Mouse (Mus musculus) midbrain, embryonic 13.5 days (tissue): ENCODE results near the gene Baz2b. TPM values are rescaled to one million over a fixed set of nuclear protein-coding genes. Genes with fewer than 3 reads are reported as not detected.

Experiments
- ATAC-seq: fragments of 200-750 bp; cut with Nextera tagmentation; 2 replicates; pipeline ENCODE4 v1.8.0; 2017; ENCODE audit warnings: mild to moderate bottlenecking, moderate TSS enrichment, moderate library complexity
- H3K27ac ChIP-seq: fragments of 300-500 bp; sonication (generic); 2 replicates; pipeline ENCODE4 v1.5.1; 2015; ENCODE audit warnings: inconsistent platforms, mild to moderate bottlenecking, moderate library complexity
- H3K27me3 ChIP-seq: fragments of 300-500 bp; sonication (generic); 2 replicates; pipeline ENCODE4 v1.6.1; 2015; ENCODE audit warnings: mild to moderate bottlenecking, inconsistent platforms
- H3K36me3 ChIP-seq: fragments of 300-500 bp; sonication (generic); 2 replicates; pipeline ENCODE4 v1.6.1; 2015; ENCODE audit warnings: mild to moderate bottlenecking, inconsistent platforms
- H3K4me1 ChIP-seq: fragments of 300-500 bp; sonication (generic); replicated peaks from 2 replicates; pipeline ENCODE4 v1.6.1; 2015; ENCODE audit warnings: inconsistent platforms
- H3K4me2 ChIP-seq: fragments of 300-500 bp; sonication (generic); replicated peaks from 2 replicates; pipeline ENCODE4 v1.6.1; 2015; ENCODE audit warnings: moderate library complexity, mild to moderate bottlenecking, inconsistent platforms
- H3K4me3 ChIP-seq: fragments of 300-500 bp; sonication (generic); replicated peaks from 2 replicates; pipeline ENCODE4 v1.5.1; 2015; ENCODE audit warnings: mild to moderate bottlenecking, inconsistent platforms
- H3K9ac ChIP-seq: fragments of 300-500 bp; sonication (generic); replicated peaks from 2 replicates; pipeline ENCODE4 v1.6.1; 2015; ENCODE audit warnings: mild to moderate bottlenecking, inconsistent platforms
- H3K9me3 ChIP-seq: fragments of 300-500 bp; sonication (generic); 2 replicates; pipeline ENCODE4 v1.6.1; 2016; ENCODE audit warnings: mild to moderate bottlenecking, inconsistent platforms
- WGBS: fragments of 180-500 bp; shearing (Covaris S2); methylation state at CpG from one replicate; pipeline ENCODE4 v1.1.7; 2015; 5-methylcytosine and 5-hydroxymethylcytosine counted together
- polyA plus RNA-seq: library from polyadenylated mRNA; unstranded; fragments of >200 nt; fragmentation: Nextera tagmentation; extraction: Ambion mirVana; gene quantifications from 2 replicates; pipeline ENCODE4 v1.2.1, GENCODE M21; 2015

The Baz2b gene
- polyA plus RNA-seq, 1 experiment from 2014 or later = 98.1 TPM

DNA sequence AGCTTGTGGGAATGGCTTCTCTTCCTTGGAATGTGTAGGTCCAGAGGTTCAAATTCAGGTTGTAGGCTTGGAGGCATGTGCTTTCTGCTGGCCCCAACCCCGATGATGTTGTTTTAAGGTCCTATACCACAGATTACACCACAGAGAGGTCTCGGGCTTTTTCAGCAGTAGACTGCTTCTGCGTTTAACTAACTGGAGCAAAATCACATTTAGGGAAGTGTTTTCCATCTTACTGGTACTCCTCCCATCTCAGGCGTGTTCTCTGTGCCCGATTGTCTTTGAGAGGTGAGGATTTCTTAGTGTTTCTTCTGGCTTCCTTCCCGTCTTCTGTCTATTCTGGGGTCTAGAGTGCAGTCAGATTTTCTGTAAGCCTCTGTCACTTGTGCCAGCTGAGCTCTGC lies 8.0 kb upstream of the Baz2b start:
- WGBS = 95% methylated on average over 6 of the region's 6 CpGs
- ATAC-seq = no peak
- Histone ChIP-seq H3K4me1 (peaks cover 42% of the 10 kb centered on the region), H3K4me3 (no peak overlapping the region), H3K9me3 (no peaks in the 10 kb centered on the region), H3K4me2 (no peak overlapping the region), H3K36me3 (peaks cover 13% of the 10 kb centered on the region; the same call in 1 of the 2 replicates), H3K27ac (no peak overlapping the region), H3K9ac (no peak overlapping the region), H3K27me3 (no peaks in the 10 kb centered on the region)

- peaks cover 50% of the 10 kb centered on the region for H3K4me1 ChIP-seq
- peaks cover 13% of the 10 kb centered on the region; the same call in 1 of the 2 replicates for H3K36me3 ChIP-seq
- H3K27me3 ChIP-seq = no peaks in the 10 kb centered on the region
- no peak overlapping the region for H3K9ac ChIP-seq
- ATAC-seq = no peak
- H3K4me2 ChIP-seq = no peak overlapping the region
- whole genome bisulfite sequencing = 91% methylated on average over 4 of the region's 4 CpGs
- H3K9me3 ChIP-seq = no peaks in the 10 kb centered on the region
- H3K27ac ChIP-seq = no peak overlapping the region
- H3K4me3 ChIP-seq = no peak overlapping the region
Observed at GRCm38 (mm10) chr2:60216547-60217153, 7.0 kb upstream of the Baz2b start.

GRCm38 (mm10) chr2:60214683-60215082 lies 5.0 kb upstream of the Baz2b start:
- no peak overlapping the region for H3K9ac ChIP-seq
- no peak overlapping the region for H3K4me2 ChIP-seq
- H3K9me3 ChIP-seq = no peaks in the 10 kb centered on the region
- peaks cover 13% of the 10 kb centered on the region; the same call in 1 of the 2 replicates for H3K36me3 ChIP-seq
- 96% methylated on average over 2 of the region's 2 CpGs for WGBS
- H3K4me3 ChIP-seq = no peak overlapping the region
- no peak for ATAC-seq
- peaks cover 54% of the 10 kb centered on the region for H3K4me1 ChIP-seq
- no peaks in the 10 kb centered on the region for H3K27me3 ChIP-seq
- H3K27ac ChIP-seq = no peak overlapping the region

DNA sequence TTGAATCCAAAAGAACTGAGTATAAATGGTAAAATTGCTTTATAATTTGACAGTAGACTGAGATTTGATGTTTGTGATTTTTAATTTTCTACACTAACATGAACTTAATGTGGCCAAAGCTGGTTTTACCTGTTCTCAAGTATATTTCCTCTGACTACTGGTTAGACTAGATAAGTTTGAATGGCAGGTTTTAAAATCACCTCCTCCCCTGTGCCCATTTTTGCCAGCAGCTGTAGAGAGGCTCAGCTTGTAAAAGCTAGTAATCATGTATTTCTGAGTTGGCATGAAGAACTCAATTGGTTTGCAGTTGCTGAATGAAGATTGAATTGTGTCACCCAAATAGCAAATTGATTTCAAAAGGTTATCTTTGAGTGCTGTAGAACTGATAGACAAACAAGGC lies 2.8 kb upstream of the Baz2b start:
- peaks cover 13% of the 10 kb centered on the region; the same call in 1 of the 2 replicates for H3K36me3 ChIP-seq
- no peak overlapping the region for H3K4me3 ChIP-seq
- no peak overlapping the region for H3K27ac ChIP-seq
- H3K9me3 ChIP-seq = no peaks in the 10 kb centered on the region
- ATAC-seq = no peak
- H3K4me2 ChIP-seq = 0 out of 2 replicates have a peak overlapping the region, but pooled peaks have one; percentile 13
- H3K4me1 ChIP-seq = peaks cover 61% of the 10 kb centered on the region
- no peak overlapping the region for H3K9ac ChIP-seq
- peaks cover 7% of the 10 kb centered on the region; the same call in 1 of the 2 replicates for H3K27me3 ChIP-seq

- ATAC-seq = no peak
- H3K27ac ChIP-seq = 0 out of 2 replicates have a peak overlapping the region, but pooled peaks have one; percentile 95
- H3K36me3 ChIP-seq = peaks cover 9% of the 10 kb centered on the region; the same call in 1 of the 2 replicates
- H3K27me3 ChIP-seq = peaks cover 7% of the 10 kb centered on the region; the same call in 1 of the 2 replicates
- peak overlapping the region; percentile 59 for H3K4me2 ChIP-seq
- WGBS = 20% methylated on average over 5 of the region's 5 CpGs
- peak overlapping the region; percentile 93 for H3K9ac ChIP-seq
- no peaks in the 10 kb centered on the region for H3K9me3 ChIP-seq
- peaks cover 54% of the 10 kb centered on the region for H3K4me1 ChIP-seq
- peak overlapping the region; percentile 90 for H3K4me3 ChIP-seq
Observed at GRCm38 (mm10) chr2:60210821-60211220, 1.2 kb upstream of the Baz2b start.

- H3K4me2 ChIP-seq = peak overlapping the region; percentile 51
- H3K36me3 ChIP-seq = peaks cover 12% of the 10 kb centered on the region
- H3K27ac ChIP-seq = peak overlapping the region; percentile 95
- H3K4me3 ChIP-seq = peak overlapping the region; percentile 90
- H3K9me3 ChIP-seq = no peaks in the 10 kb centered on the region
- H3K27me3 ChIP-seq = peaks cover 7% of the 10 kb centered on the region; the same call in 1 of the 2 replicates
- peaks cover 43% of the 10 kb centered on the region for H3K4me1 ChIP-seq
- H3K9ac ChIP-seq = peak overlapping the region; percentile 93
- peak; percentile 51 for ATAC-seq
- under 1% methylated on average over 34 of the region's 35 CpGs for WGBS
Observed at GRCm38 (mm10) chr2:60209122-60209611, 472 bp downstream of the Baz2b start.

GRCm38 (mm10) chr2:60205795-60206194 lies 3.8 kb downstream of the Baz2b start:
- 55% methylated on average over 6 of the region's 6 CpGs for WGBS
- Histone ChIP-seq H3K9me3 (no peaks in the 10 kb centered on the region), H3K4me1 (peaks cover 15% of the 10 kb centered on the region), H3K4me2 (no peak overlapping the region), H3K9ac (no peak overlapping the region), H3K27ac (no peak overlapping the region), H3K36me3 (peaks cover 9% of the 10 kb centered on the region; the same call in 1 of the 2 replicates), H3K4me3 (no peak overlapping the region), H3K27me3 (peaks cover 7% of the 10 kb centered on the region; the same call in 1 of the 2 replicates)
- ATAC-seq = no peak

- H3K4me3 ChIP-seq = no peak overlapping the region
- no peak overlapping the region for H3K4me2 ChIP-seq
- no peaks in the 10 kb centered on the region for H3K9me3 ChIP-seq
- H3K9ac ChIP-seq = no peak overlapping the region
- H3K36me3 ChIP-seq = peaks cover 9% of the 10 kb centered on the region; the same call in 1 of the 2 replicates
- peaks cover 13% of the 10 kb centered on the region for H3K4me1 ChIP-seq
- no peak for ATAC-seq
- no peak overlapping the region for H3K27ac ChIP-seq
- peaks cover 7% of the 10 kb centered on the region; the same call in 1 of the 2 replicates for H3K27me3 ChIP-seq
- WGBS = 89% methylated on average over 6 of the region's 6 CpGs
Observed at GRCm38 (mm10) chr2:60204162-60204561, 5.5 kb downstream of the Baz2b start.

- H3K27me3 ChIP-seq = peaks cover 7% of the 10 kb centered on the region; the same call in 1 of the 2 replicates
- H3K9me3 ChIP-seq = no peaks in the 10 kb centered on the region
- H3K4me2 ChIP-seq = no peak overlapping the region
- no peak overlapping the region for H3K9ac ChIP-seq
- no peak for ATAC-seq
- H3K27ac ChIP-seq = no peak overlapping the region
- 97% methylated on average over 4 of the region's 4 CpGs for WGBS
- H3K36me3 ChIP-seq = peaks cover 9% of the 10 kb centered on the region; the same call in 1 of the 2 replicates
- H3K4me1 ChIP-seq = peaks cover 13% of the 10 kb centered on the region
- no peak overlapping the region for H3K4me3 ChIP-seq
Observed at GRCm38 (mm10) chr2:60203733-60204132, 5.9 kb downstream of the Baz2b start.

GRCm38 (mm10) chr2:60202900-60203530 lies 6.6 kb downstream of the Baz2b start:
- no peak overlapping the region for H3K4me2 ChIP-seq
- peaks cover 4% of the 10 kb centered on the region; the same call in 1 of the 2 replicates for H3K27me3 ChIP-seq
- 87% methylated on average over 8 of the region's 8 CpGs for WGBS
- H3K9ac ChIP-seq = no peak overlapping the region
- H3K27ac ChIP-seq = no peak overlapping the region
- no peak overlapping the region for H3K4me3 ChIP-seq
- H3K4me1 ChIP-seq = peaks cover 8% of the 10 kb centered on the region
- no peak for ATAC-seq
- no peaks in the 10 kb centered on the region for H3K9me3 ChIP-seq
- peaks cover 9% of the 10 kb centered on the region; the same call in 1 of the 2 replicates for H3K36me3 ChIP-seq

DNA sequence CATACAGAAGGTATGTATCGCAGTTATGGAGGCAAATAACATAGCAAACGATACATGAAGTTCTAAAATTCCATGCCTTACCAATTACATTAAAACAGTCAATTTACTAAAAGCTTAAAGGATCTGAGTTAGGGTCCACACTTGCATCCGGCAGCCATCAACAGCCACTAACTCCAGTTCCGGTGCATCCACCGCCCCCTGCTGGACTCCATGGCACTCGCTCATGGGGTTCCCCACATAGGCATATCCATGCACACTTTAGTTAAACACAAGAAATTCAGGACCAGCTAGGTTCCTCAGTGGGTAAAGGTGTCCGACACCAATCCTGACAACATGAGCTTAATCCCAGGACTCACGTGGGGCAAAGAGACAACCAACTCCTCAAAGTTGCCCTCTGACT lies 9.0 kb downstream of the Baz2b start:
- Histone ChIP-seq H3K27ac (no peak overlapping the region), H3K9ac (no peak overlapping the region), H3K4me1 (no peaks in the 10 kb centered on the region; the same call in 1 of the 2 replicates), H3K36me3 (peaks cover 9% of the 10 kb centered on the region; the same call in 1 of the 2 replicates), H3K4me3 (no peak overlapping the region), H3K4me2 (no peak overlapping the region), H3K27me3 (no peaks in the 10 kb centered on the region), H3K9me3 (no peaks in the 10 kb centered on the region)
- no peak for ATAC-seq
- 46% methylated on average over 8 of the region's 8 CpGs for WGBS

DNA sequence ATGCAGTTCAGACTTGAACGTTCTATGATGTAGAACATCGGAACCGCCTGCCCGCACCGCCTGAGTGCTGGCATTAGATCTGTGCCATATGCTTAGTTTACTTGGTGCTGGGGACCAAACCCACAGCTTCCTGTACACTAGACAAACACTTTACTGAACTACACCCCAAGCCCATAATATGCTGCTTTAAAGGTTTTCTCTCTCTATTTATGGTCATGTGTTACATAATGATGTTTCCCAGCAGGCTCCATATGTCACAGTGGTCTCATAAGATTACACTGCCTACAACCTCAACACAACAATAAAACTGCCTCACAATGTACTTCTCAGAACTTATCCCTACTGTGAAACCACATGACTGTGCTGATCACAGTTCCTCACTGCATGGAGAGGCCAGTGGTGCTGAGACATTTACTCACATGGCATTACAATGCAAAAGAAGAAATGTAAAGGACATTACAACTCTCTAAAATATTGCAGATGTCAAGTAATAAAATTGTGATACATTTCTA lies 9.5 kb downstream of the Baz2b start:
- H3K27me3 ChIP-seq = no peaks in the 10 kb centered on the region
- H3K9me3 ChIP-seq = no peaks in the 10 kb centered on the region
- no peak overlapping the region for H3K4me3 ChIP-seq
- ATAC-seq = no peak
- H3K4me1 ChIP-seq = no peaks in the 10 kb centered on the region
- H3K9ac ChIP-seq = no peak overlapping the region
- no peak overlapping the region for H3K27ac ChIP-seq
- H3K36me3 ChIP-seq = peaks cover 5% of the 10 kb centered on the region; the same call in 1 of the 2 replicates
- no peak overlapping the region for H3K4me2 ChIP-seq
- 98% methylated on average over 5 of the region's 5 CpGs for WGBS
